Mouse (Mus musculus): ENCODE results near the gene Trappc2l. TPM values are rescaled to one million over a fixed set of nuclear protein-coding genes. Genes with fewer than 3 reads are reported as not detected.

Gene Trappc2l
- polyA plus RNA-seq, 1 experiment from 2014 or later: 113 TPM

- WGBS: 2% methylated on average over 20 of the region's 20 CpGs
- Histone ChIP-seq H3K4me2 (peak overlapping the region; percentile 83), H3K4me3 (replicated peaks) (peak overlapping the region; percentile 62), H3K36me3 (peaks cover 6% of the 10 kb centered on the region; the same call in 1 of the 2 replicates), H3K9ac (replicated peaks) (peak overlapping the region; percentile 71), H3K4me1 (peaks cover 22% of the 10 kb centered on the region), H3K27me3 (replicated peaks) (no peaks in the 10 kb centered on the region), H3K27ac (replicated peaks) (peak overlapping the region; percentile 69), H3K9me3 (replicated peaks) (no peaks in the 10 kb centered on the region)
- peak; percentile 2 for ATAC-seq (ENCODE audit: low FRiP score)
Observed at GRCm38 (mm10) chr8:122610612-122611277, 695 bp upstream of the Trappc2l start.

DNA sequence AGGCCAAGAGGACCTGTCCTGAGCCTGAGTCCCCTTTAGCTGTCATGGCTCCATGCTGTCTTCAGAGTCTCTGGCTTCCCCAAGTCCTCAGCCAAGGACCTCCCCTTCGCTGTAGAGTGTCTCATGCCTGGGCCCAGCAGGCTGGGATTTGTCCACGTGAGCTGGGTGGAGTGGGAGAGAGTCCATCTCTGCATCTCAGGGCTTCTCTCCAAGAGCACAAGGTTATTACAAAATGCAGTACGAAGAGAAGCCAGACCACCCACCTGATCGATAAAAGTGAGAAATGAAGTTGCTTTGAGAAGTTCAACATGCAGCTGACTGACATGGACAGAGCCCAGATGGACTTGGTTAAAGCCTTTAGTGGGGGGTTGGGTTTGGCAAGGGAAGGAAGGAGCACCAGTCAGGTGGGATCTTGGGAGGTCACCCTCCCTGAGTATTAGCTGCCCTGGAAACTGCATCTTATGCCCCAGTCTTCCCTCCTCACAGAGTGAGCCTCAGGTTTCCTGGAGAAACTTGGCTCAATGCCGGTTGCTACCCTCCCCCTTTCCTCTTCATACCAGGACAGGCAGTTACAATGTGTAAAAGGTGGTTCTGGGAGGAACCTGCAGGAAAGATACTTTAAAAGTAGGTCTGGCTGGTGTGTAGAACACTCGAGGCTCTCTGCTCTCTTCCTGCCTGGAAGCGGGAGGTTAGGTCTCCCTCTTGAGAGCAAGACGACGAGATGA is 4.9 kb downstream of the Trappc2l start:
- Histone ChIP-seq H3K9ac (replicated peaks) (no peak overlapping the region), H3K4me3 (replicated peaks) (no peak overlapping the region), H3K4me2 (no peak overlapping the region), H3K27me3 (replicated peaks) (no peaks in the 10 kb centered on the region), H3K4me1 (peaks cover 23% of the 10 kb centered on the region), H3K9me3 (replicated peaks) (no peaks in the 10 kb centered on the region), H3K27ac (replicated peaks) (no peak overlapping the region), H3K36me3 (peaks cover 6% of the 10 kb centered on the region; the same call in 1 of the 2 replicates)
- ATAC-seq (ENCODE audit: low FRiP score): no peak
- WGBS: 78% methylated on average over 9 of the region's 9 CpGs

DNA sequence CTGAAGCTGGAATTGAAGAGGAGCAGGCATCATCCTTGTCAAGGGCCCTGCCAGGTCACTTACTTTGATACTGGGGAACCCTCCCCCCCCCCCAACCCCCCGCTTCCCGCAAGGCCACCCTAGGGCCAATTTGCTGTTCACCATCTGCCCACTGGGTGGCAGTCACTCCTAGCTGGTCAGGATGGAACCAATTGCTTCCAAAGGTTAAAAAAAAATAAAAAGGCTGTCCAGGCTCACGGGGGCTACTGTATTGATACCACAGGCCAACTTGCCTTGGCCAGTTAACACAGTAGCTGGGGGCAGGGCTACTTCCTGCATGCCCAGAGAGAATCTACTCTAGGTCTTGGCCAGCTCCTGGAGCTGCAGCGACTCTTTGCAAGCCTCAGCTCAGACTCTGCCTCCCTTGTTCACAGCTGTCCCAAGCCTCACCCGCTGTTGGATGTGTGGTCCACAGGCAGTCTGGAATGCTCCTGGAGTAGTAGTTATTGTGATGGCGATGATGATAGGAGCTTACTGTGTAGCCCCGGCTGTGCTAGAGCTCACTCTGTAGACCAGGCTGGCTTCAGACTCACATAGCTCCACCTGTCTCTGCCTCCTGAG is 6.6 kb downstream of the Trappc2l start:
- no peaks in the 10 kb centered on the region for H3K27me3 ChIP-seq (replicated peaks)
- no peak overlapping the region for H3K9ac ChIP-seq (replicated peaks)
- H3K4me2 ChIP-seq: peak overlapping the region; percentile 22; the same call in 1 of the 2 replicates
- peaks cover 11% of the 10 kb centered on the region for H3K4me1 ChIP-seq
- no peaks in the 10 kb centered on the region for H3K9me3 ChIP-seq (replicated peaks)
- H3K27ac ChIP-seq (replicated peaks): peak overlapping the region; percentile 54; the same call in 1 of the 2 replicates
- peaks cover 6% of the 10 kb centered on the region; the same call in 1 of the 2 replicates for H3K36me3 ChIP-seq
- WGBS: 31% methylated on average over 5 of the region's 7 CpGs
- ATAC-seq (ENCODE audit: low FRiP score): no peak
- no peak overlapping the region for H3K4me3 ChIP-seq (replicated peaks)

DNA sequence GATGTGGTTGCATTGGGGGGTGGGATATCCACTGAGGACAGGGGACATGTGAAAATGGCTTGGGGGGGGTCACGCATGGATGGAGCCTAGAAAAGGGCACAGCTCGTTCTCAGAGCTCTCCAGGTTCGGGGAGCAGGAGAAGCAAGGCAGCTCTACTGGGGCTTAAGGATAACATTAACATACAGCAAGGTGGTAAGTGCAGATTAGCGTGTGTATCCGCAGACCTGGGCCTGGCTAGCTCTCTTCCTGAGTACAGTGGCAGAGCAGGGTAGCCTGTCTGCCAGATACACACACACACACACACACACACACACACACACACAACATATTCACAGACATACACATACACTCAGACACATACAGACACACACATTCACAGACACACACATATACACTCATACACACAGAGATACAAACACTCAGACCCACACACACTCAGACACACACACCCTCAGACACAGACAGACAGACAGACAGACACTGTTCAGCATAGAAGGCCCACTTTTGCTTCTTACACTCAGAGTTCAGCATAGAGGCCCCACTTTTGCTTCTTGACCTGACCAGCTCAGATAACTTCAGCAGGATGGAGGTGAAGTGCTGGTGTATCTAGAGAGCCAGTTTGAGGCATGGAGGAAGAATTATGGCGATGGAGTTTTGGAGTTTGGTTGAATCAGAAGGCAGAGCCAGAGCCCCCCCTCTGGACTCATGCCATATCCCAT is 7.4 kb downstream of the Trappc2l start:
- Histone ChIP-seq H3K27ac (replicated peaks) (no peak overlapping the region), H3K27me3 (replicated peaks) (no peaks in the 10 kb centered on the region), H3K36me3 (peaks cover 6% of the 10 kb centered on the region; the same call in 1 of the 2 replicates), H3K9me3 (replicated peaks) (no peaks in the 10 kb centered on the region), H3K4me3 (replicated peaks) (no peak overlapping the region), H3K4me1 (peaks cover 8% of the 10 kb centered on the region), H3K4me2 (no peak overlapping the region), H3K9ac (replicated peaks) (no peak overlapping the region)
- ATAC-seq (ENCODE audit: low FRiP score): no peak
- 84% methylated on average over 6 of the region's 6 CpGs for WGBS

DNA sequence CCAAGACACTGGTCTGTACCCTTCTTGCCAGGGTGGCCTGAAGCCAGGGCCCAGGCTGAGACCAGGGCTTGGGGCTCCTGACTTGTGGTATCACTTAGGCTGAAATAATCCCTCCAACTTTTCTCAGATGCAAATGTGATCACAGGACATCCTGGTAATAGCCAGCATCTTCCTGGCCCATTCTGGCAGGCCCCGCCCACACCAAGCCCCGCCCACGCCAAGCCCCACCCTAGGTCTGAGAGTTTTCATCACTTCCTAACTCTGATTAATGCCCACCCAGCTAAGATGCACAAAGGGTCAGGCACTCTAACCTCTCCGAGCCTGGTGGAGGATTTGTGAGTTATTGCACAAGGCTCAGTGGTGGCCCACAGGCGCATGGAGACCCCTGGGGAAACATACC is 9.0 kb downstream of the Trappc2l start:
- Histone ChIP-seq H3K36me3 (peaks cover under 1% of the 10 kb centered on the region; the same call in 1 of the 2 replicates), H3K4me3 (replicated peaks) (no peak overlapping the region), H3K9me3 (replicated peaks) (no peaks in the 10 kb centered on the region), H3K27ac (replicated peaks) (no peak overlapping the region), H3K4me2 (no peak overlapping the region), H3K9ac (replicated peaks) (no peak overlapping the region), H3K27me3 (replicated peaks) (no peaks in the 10 kb centered on the region), H3K4me1 (peaks cover 11% of the 10 kb centered on the region)
- WGBS: 41% methylated on average over 5 of the region's 5 CpGs
- ATAC-seq (ENCODE audit: low FRiP score): no peak

DNA sequence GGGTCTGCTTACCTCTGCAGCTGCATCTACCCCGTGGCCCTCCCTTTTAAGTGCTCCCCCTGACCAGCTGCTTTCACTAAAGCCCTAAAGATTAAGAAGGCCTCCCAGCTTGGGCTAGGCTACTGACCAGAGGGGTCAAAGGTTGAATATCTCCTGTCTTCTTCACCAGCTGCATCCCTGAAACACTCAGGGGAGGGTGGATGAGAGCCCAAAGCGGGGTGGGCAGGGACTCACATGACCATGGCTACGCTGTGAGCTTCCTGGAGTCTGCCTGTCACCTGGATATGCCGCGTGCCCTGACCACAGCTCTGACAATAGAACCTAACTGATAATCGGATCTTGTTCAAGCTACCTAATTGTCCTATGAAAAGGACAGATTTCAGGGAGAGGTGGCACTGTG is 11.3 kb downstream of the Trappc2l start, which contains the start of gene Pabpn1l:
Gene Pabpn1l, minus strand, starts transcription at position 13 of the 400 bp plus-strand sequence.
- no peak within 1 kb of the TSS for H3K27ac ChIP-seq (replicated peaks)
- H3K9ac ChIP-seq (replicated peaks): no peak within 1 kb of the TSS
- no peak within 1 kb of the TSS for H3K4me2 ChIP-seq
- H3K4me1 ChIP-seq: peaks cover 11% of the 10 kb centered on the region
- H3K36me3 ChIP-seq: no peaks in the 10 kb centered on the region
- no peaks in the 10 kb centered on the region for H3K9me3 ChIP-seq (replicated peaks)
- ATAC-seq (ENCODE audit: low FRiP score): no peak
- whole genome bisulfite sequencing: 76% methylated on average over 6 of the region's 6 CpGs
- H3K27me3 ChIP-seq (replicated peaks): no peaks in the 10 kb centered on the region
- H3K4me3 ChIP-seq (replicated peaks): no peak within 1 kb of the TSS

DNA sequence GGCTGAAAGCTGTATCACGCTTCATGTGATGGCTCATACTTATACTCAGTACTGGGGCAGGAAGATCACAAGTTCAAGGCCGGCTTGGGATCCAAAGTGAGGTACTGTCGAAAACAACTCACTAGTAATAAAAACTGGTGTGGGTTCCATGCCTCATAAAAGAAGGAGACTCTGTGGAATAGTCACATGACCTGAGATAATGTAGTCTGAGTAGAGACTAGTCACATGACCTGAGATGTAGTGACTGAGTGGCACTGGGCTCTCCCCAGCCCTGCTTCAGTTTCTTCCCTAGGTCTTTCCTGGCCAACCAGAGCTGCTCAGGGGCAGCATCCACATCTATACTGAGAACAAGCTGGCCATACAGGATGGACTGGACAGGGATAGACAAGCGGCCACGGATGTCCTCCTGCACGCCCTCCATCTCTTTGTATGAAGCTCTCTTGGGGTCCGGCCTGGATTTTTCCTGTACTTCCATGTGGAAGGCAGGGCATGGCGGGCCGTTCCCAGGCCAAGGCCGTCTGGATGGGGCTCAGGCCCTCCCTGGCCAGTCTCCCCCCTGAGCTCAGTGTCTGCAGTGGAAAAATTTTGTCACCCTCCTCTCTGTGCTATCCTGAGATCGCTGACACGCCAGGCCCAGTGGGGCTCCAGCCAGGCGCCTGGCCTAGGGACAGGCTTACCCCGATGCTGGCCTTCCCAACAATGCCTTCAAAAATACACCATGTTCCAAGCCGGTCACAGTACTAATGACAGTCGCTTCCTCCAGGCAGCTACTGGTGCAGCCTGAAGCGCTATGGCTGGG is 12.6 kb downstream of the Trappc2l start:
- Histone ChIP-seq H3K4me3 (replicated peaks) (no peak overlapping the region), H3K27ac (replicated peaks) (no peak overlapping the region), H3K9ac (replicated peaks) (no peak overlapping the region), H3K36me3 (no peaks in the 10 kb centered on the region), H3K4me2 (no peak overlapping the region), H3K9me3 (replicated peaks) (no peaks in the 10 kb centered on the region), H3K27me3 (replicated peaks) (no peaks in the 10 kb centered on the region), H3K4me1 (0 out of 2 replicates have a peak, but pooled peaks cover 3% of the 10 kb centered on the region)
- ATAC-seq (ENCODE audit: low FRiP score): no peak
- 86% methylated on average over 17 of the region's 17 CpGs for WGBS

- Histone ChIP-seq H3K9me3 (replicated peaks) (no peaks in the 10 kb centered on the region), H3K4me2 (no peak overlapping the region), H3K4me3 (replicated peaks) (no peak overlapping the region), H3K27ac (replicated peaks) (no peak overlapping the region), H3K36me3 (peaks cover 5% of the 10 kb centered on the region; the same call in 1 of the 2 replicates), H3K27me3 (replicated peaks) (no peaks in the 10 kb centered on the region), H3K4me1 (0 out of 2 replicates have a peak, but pooled peaks cover 3% of the 10 kb centered on the region), H3K9ac (replicated peaks) (no peak overlapping the region)
- 76% methylated on average over 5 of the region's 5 CpGs for WGBS
- ATAC-seq (ENCODE audit: low FRiP score): no peak
Observed at GRCm38 (mm10) chr8:122624653-122625052, 13.2 kb downstream of the Trappc2l start.

DNA sequence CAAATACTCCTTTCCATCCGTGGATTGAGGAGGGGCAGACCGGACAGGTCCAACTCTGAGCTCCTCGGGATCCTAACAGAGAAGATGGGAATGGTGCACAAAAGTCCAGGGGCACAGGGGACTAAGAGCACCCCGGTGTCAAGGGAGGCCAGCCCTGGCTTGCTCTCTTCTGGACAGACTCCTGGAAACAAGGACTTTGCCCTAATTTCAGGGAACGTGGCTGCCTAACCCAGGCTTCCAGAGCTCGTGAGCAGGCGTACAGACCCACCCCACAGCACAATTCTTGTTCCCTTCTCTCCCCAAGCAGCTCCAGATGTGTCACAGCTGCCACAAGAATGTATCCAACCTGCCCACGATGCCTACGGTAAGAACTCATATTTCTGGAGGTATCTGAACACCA is 14.4 kb downstream of the Trappc2l start:
- no peaks in the 10 kb centered on the region for H3K9me3 ChIP-seq (replicated peaks)
- H3K36me3 ChIP-seq: peaks cover 13% of the 10 kb centered on the region
- no peak overlapping the region for H3K27ac ChIP-seq (replicated peaks)
- 0 out of 2 replicates have a peak, but pooled peaks cover 3% of the 10 kb centered on the region for H3K4me1 ChIP-seq
- no peaks in the 10 kb centered on the region for H3K27me3 ChIP-seq (replicated peaks)
- no peak for ATAC-seq (ENCODE audit: low FRiP score)
- H3K4me2 ChIP-seq: no peak overlapping the region
- H3K9ac ChIP-seq (replicated peaks): no peak overlapping the region
- 79% methylated on average over 9 of the region's 9 CpGs for WGBS
- no peak overlapping the region for H3K4me3 ChIP-seq (replicated peaks)

DNA sequence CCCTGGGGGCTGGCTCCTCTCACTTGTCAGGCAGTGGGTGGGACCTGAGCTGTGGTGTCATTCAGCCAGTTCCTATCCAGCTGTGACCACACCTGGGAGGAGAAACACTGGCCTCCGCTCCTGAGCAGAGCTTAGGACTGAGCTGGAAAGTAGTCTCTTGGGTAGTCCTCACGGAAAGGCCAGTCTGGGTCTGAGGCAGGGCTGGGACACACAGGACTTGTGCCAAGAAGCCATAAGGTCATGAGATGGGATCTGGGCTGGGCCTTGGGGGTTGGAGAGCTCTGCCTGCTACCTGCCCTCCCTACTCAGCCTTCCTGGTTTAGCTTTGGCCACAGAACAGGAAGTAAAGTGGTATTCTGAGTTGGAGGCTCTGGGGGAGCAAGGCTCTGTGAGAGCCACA is 15.5 kb downstream of the Trappc2l start:
- Histone ChIP-seq H3K36me3 (peaks cover 13% of the 10 kb centered on the region), H3K9ac (replicated peaks) (no peak overlapping the region), H3K4me3 (replicated peaks) (no peak overlapping the region), H3K9me3 (replicated peaks) (no peaks in the 10 kb centered on the region), H3K27me3 (replicated peaks) (no peaks in the 10 kb centered on the region), H3K27ac (replicated peaks) (no peak overlapping the region), H3K4me1 (0 out of 2 replicates have a peak, but pooled peaks cover 3% of the 10 kb centered on the region), H3K4me2 (no peak overlapping the region)
- no peak for ATAC-seq (ENCODE audit: low FRiP score)
- WGBS: 84% methylated on average over 2 of the region's 2 CpGs
